Mouse (Mus musculus): ENCODE results near the gene Abcb9. TPM values are rescaled to one million over a fixed set of nuclear protein-coding genes. Genes with fewer than 3 reads are reported as not detected.

Gene Abcb9
- polyA plus RNA-seq, 1 experiment = 7.4 TPM

- Histone ChIP-seq H3K4me1 (ENCODE audit: control insufficient read depth, insufficient read depth, low read length) (peaks cover 40% of the 10 kb centered on the region), H3K4me3 (replicated peaks; ENCODE audit: control insufficient read depth, low read depth, low read length) (no peak overlapping the region), H3K27ac (ENCODE audit: control insufficient read depth, insufficient read depth, low read depth, low read length, poor library complexity) (peak overlapping the region; percentile 80)
- WGBS = 5% methylated on average over 7 of the region's 7 CpGs
- TF ChIP-seq CTCF (IDR thresholded peaks at IDR 0.05; ENCODE audit: control insufficient read depth, insufficient read depth, low read length) = no peak
- no peak for TF ChIP-seq POLR2A (IDR thresholded peaks at IDR 0.05; ENCODE audit: borderline replicate concordance, control insufficient read depth, low read depth, low read length)
Observed at GRCm38 (mm10) chr5:124022365-124022764, 73.2 kb downstream of the Abcb9 start.

GRCm38 (mm10) chr5:124021701-124022100, 73.9 kb downstream of the Abcb9 start:
- H3K4me3 ChIP-seq (replicated peaks; ENCODE audit: control insufficient read depth, low read depth, low read length) = no peak overlapping the region
- H3K27ac ChIP-seq (ENCODE audit: control insufficient read depth, insufficient read depth, low read depth, low read length, poor library complexity) = peak overlapping the region; percentile 80
- TF ChIP-seq POLR2A (IDR thresholded peaks at IDR 0.05; ENCODE audit: borderline replicate concordance, control insufficient read depth, low read depth, low read length) (no peak), CTCF (IDR thresholded peaks at IDR 0.05; ENCODE audit: control insufficient read depth, insufficient read depth, low read length) (no peak)
- peaks cover 41% of the 10 kb centered on the region for H3K4me1 ChIP-seq (ENCODE audit: control insufficient read depth, insufficient read depth, low read length)
- 47% methylated on average over 11 of the region's 11 CpGs for WGBS

- 50% methylated on average over 11 of the region's 11 CpGs for WGBS
- no peak overlapping the region for H3K27ac ChIP-seq (ENCODE audit: control insufficient read depth, insufficient read depth, low read depth, low read length, poor library complexity)
- no peak for TF ChIP-seq POLR2A (IDR thresholded peaks at IDR 0.05; ENCODE audit: borderline replicate concordance, control insufficient read depth, low read depth, low read length)
- TF ChIP-seq CTCF (IDR thresholded peaks at IDR 0.05; ENCODE audit: control insufficient read depth, insufficient read depth, low read length) = no peak
- no peak overlapping the region for H3K4me3 ChIP-seq (replicated peaks; ENCODE audit: control insufficient read depth, low read depth, low read length)
- H3K4me1 ChIP-seq (ENCODE audit: control insufficient read depth, insufficient read depth, low read length) = peaks cover 43% of the 10 kb centered on the region
Observed at GRCm38 (mm10) chr5:124021148-124021547, 74.5 kb downstream of the Abcb9 start.

GRCm38 (mm10) chr5:124019348-124020216, 76.0 kb downstream of the Abcb9 start:
- no peak for TF ChIP-seq POLR2A (IDR thresholded peaks at IDR 0.05; ENCODE audit: borderline replicate concordance, control insufficient read depth, low read depth, low read length)
- TF ChIP-seq CTCF (IDR thresholded peaks at IDR 0.05; ENCODE audit: control insufficient read depth, insufficient read depth, low read length) = no peak
- 20% methylated on average over 12 of the region's 12 CpGs for WGBS
- peak overlapping the region; percentile 10 for H3K4me3 ChIP-seq (replicated peaks; ENCODE audit: control insufficient read depth, low read depth, low read length)
- peaks cover 34% of the 10 kb centered on the region for H3K4me1 ChIP-seq (ENCODE audit: control insufficient read depth, insufficient read depth, low read length)
- H3K27ac ChIP-seq (ENCODE audit: control insufficient read depth, insufficient read depth, low read depth, low read length, poor library complexity) = peak overlapping the region; percentile 67

- H3K4me1 ChIP-seq (ENCODE audit: control insufficient read depth, insufficient read depth, low read length) = peaks cover 34% of the 10 kb centered on the region
- 25% methylated on average over 9 of the region's 9 CpGs for WGBS
- TF ChIP-seq POLR2A (IDR thresholded peaks at IDR 0.05; ENCODE audit: borderline replicate concordance, control insufficient read depth, low read depth, low read length) (no peak), CTCF (IDR thresholded peaks at IDR 0.05; ENCODE audit: control insufficient read depth, insufficient read depth, low read length) (no peak)
- H3K27ac ChIP-seq (ENCODE audit: control insufficient read depth, insufficient read depth, low read depth, low read length, poor library complexity) = no peak overlapping the region; the same call in 1 of the 2 replicates
- no peak overlapping the region for H3K4me3 ChIP-seq (replicated peaks; ENCODE audit: control insufficient read depth, low read depth, low read length)
Observed at GRCm38 (mm10) chr5:124018651-124019050, 76.9 kb downstream of the Abcb9 start.

- no peak for TF ChIP-seq POLR2A (IDR thresholded peaks at IDR 0.05; ENCODE audit: borderline replicate concordance, control insufficient read depth, low read depth, low read length)
- TF ChIP-seq CTCF (IDR thresholded peaks at IDR 0.05; ENCODE audit: control insufficient read depth, insufficient read depth, low read length) = no peak
- 67% methylated on average over 9 of the region's 9 CpGs for WGBS
- H3K4me1 ChIP-seq (ENCODE audit: control insufficient read depth, insufficient read depth, low read length) = peaks cover 38% of the 10 kb centered on the region
- H3K27ac ChIP-seq (ENCODE audit: control insufficient read depth, insufficient read depth, low read depth, low read length, poor library complexity) = no peak overlapping the region
- H3K4me3 ChIP-seq (replicated peaks; ENCODE audit: control insufficient read depth, low read depth, low read length) = no peak overlapping the region
Observed at GRCm38 (mm10) chr5:124017941-124018340, 77.7 kb downstream of the Abcb9 start.

- Histone ChIP-seq H3K4me3 (replicated peaks; ENCODE audit: control insufficient read depth, low read depth, low read length) (no peak overlapping the region), H3K4me1 (ENCODE audit: control insufficient read depth, insufficient read depth, low read length) (peaks cover 32% of the 10 kb centered on the region), H3K27ac (ENCODE audit: control insufficient read depth, insufficient read depth, low read depth, low read length, poor library complexity) (no peak overlapping the region)
- WGBS = 71% methylated on average over 7 of the region's 7 CpGs
- TF ChIP-seq POLR2A (IDR thresholded peaks at IDR 0.05; ENCODE audit: borderline replicate concordance, control insufficient read depth, low read depth, low read length) (no peak), CTCF (IDR thresholded peaks at IDR 0.05; ENCODE audit: control insufficient read depth, insufficient read depth, low read length) (no peak)
Observed at GRCm38 (mm10) chr5:124016291-124016821, 79.2 kb downstream of the Abcb9 start.

- TF ChIP-seq CTCF (IDR thresholded peaks at IDR 0.05; ENCODE audit: control insufficient read depth, insufficient read depth, low read length) (no peak), POLR2A (IDR thresholded peaks at IDR 0.05; ENCODE audit: borderline replicate concordance, control insufficient read depth, low read depth, low read length) (no peak)
- no peak overlapping the region for H3K27ac ChIP-seq (ENCODE audit: control insufficient read depth, insufficient read depth, low read depth, low read length, poor library complexity)
- WGBS = 62% methylated on average over 2 of the region's 2 CpGs
- no peak overlapping the region for H3K4me3 ChIP-seq (replicated peaks; ENCODE audit: control insufficient read depth, low read depth, low read length)
- peaks cover 34% of the 10 kb centered on the region for H3K4me1 ChIP-seq (ENCODE audit: control insufficient read depth, insufficient read depth, low read length)
Observed at GRCm38 (mm10) chr5:124015727-124016126, 79.9 kb downstream of the Abcb9 start.
